Comparison of ENCODE assay signal across 8 mouse cellular contexts in the genomic region with DNA sequence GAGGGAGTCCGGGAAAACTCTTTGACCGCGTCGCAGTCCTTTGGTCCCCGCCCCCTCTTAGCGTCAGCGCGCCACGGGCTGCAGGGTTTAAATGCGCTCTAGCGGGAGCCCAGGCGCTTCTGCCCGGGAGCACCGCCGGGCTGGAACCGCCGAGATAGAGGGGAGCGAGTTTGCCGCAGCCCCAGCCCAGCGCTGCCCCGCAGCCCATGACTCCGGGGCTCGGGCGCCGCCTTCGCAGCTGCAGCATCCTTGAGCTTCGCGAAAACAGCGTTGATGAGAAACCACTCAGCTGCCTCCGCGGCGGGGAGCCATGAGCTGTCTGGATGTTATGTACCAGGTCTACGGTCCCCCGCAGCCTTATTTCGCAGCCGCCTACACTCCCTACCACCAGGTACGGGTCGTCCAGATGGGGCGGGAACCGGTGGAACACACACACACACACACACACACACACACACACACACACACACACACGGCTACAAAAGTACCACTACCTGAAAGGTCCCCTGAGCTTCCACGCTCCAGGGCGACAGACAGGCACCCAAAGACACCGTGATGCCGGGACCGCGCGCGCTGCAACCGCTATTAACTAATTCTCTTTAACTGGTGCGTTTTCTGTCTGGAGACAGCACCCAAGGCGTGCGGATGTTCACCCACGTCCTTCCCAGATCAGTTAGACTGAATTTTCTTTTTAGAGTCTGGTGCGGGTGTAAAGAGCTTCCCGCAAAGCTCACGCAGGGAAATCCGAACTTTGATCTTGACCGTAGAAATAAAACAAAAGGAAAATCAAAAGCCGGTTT. TPM values are rescaled to one million over a fixed set of nuclear protein-coding genes. Genes with fewer than 3 reads are reported as not detected.
DNase-seq lines count a peak whose midpoint lies in the region; ATAC-seq and TF ChIP-seq lines count a peak whose summit lies in the region.

Vgll2 (plus strand) TSS at position 90 of the 800 bp plus-strand sequence.

- H3K4me3 ChIP-seq in lung, postnatal 0 days (ENCODE audit: low read depth, low read length), result peak within 1 kb of the TSS; percentile 34

- no peak within 1 kb of the TSS for H3K27ac ChIP-seq in lung, postnatal 0 days (ENCODE audit: low read length)

- no peaks in the 10 kb centered on the region for H3K9me3 ChIP-seq in lung, postnatal 0 days (ENCODE audit: low read length)

- TF ChIP-seq CTCF in lung, postnatal 0 days (IDR thresholded peaks at IDR 0.05), result no peak

- H3K9ac ChIP-seq in lung, postnatal 0 days (replicated peaks; ENCODE audit: low read depth), result no peak within 1 kb of the TSS

- ATAC-seq in frontal cortex, adult (ENCODE audit: low TSS enrichment), result peak; percentile 70
- peak; percentile 38 for ATAC-seq in lung, postnatal 0 days

- TF ChIP-seq EP300 in lung, postnatal 0 days (IDR thresholded peaks at IDR 0.05), result no peak

- H3K4me2 ChIP-seq in lung, postnatal 0 days (replicated peaks; ENCODE audit: low read depth, low read length), result peak within 1 kb of the TSS; percentile 59

- peaks cover 67% of the 10 kb centered on the region for H3K27me3 ChIP-seq in lung, postnatal 0 days (replicated peaks; ENCODE audit: insufficient read depth, low read length)

- WGBS in lung, postnatal 0 days, result under 1% methylated on average over 56 of the region's 60 CpGs

- no peak for DNase-seq in frontal cortex, postnatal 25 days (ENCODE audit: low spot score in 2 of 2)
- peak; percentile 45 for DNase-seq in adrenal gland, postnatal 25 days
- DNase-seq in gastrocnemius, adult 8-10 months (ENCODE audit: low spot score in 2 of 2), result peak; percentile 26 to 34
- peak; percentile 32 for DNase-seq in kidney, postnatal 10 days
- peak; percentile 37 for DNase-seq in lung, postnatal 0 days (ENCODE audit: low spot score)
- DNase-seq in right cerebral cortex, postnatal 14 days, result peak; percentile 20
- DNase-seq in adipocyte (ENCODE audit: low spot score), result no peak

- H3K4me1 ChIP-seq in lung, postnatal 0 days (ENCODE audit: insufficient read depth, low read depth, low read length), result 0 out of 2 replicates have a peak, but pooled peaks cover 5% of the 10 kb centered on the region

- no peaks in the 10 kb centered on the region for H3K36me3 ChIP-seq in lung, postnatal 0 days (ENCODE audit: insufficient read depth, low read length)

RNA-seq across cellular contexts. Expression of gene Vgll2, which starts in this region (rescaled TPM):
- total RNA-seq in adrenal gland, postnatal 25 days (2021), result not detected in 2 replicates
- 100 to 1,000 TPM in 2 of 4 experiments, 10 to 100 TPM in 2; 71.6 to 102 (median 86.6) TPM for total RNA-seq in gastrocnemius, adult 8-10 months (2022)
- not detected in 2 replicates for polyA plus RNA-seq in lung, postnatal 0 days (2015; fragmentation: Nextera tagmentation; extraction: Ambion mirVana)

Comparison
In these comparisons a context has a peak if more than half of its experiments do, and no peak if none do; other contexts are left out.
1. RNA of gene Vgll2 (total RNA-seq): 71.6 to 102 TPM in gastrocnemius, adult 8-10 months; not detected in adrenal gland, postnatal 25 days; every median in the first group is over 10 times any median in the second.
2. Peak in DNase-seq in adrenal gland, postnatal 25 days; RNA of the gene not detected or under 1 TPM.
3. Peak in DNase-seq, ATAC-seq, H3K4me3 ChIP-seq and H3K4me2 ChIP-seq in lung, postnatal 0 days; RNA of the gene not detected or under 1 TPM.
4. DNase-seq: peak in gastrocnemius, adult 8-10 months (2 of 2), kidney, postnatal 10 days (single experiment) and right cerebral cortex, postnatal 14 days (single experiment); none in frontal cortex, postnatal 25 days (0 of 2) and adipocyte (single experiment).